Mouse (Mus musculus) liver, postnatal 0 days (tissue): ENCODE results near the gene Tbc1d8. TPM values are rescaled to one million over a fixed set of nuclear protein-coding genes. Genes with fewer than 3 reads are reported as not detected.
A peak's percentile ranks its signal among the peaks of the same experiment; 100 is the strongest.

Experiments
- ATAC-seq: fragments of 200-750 bp; cut with Nextera tagmentation; 2 replicates; pipeline ENCODE4 v1.8.0; 2017; ENCODE audit warnings: mild to moderate bottlenecking, moderate library complexity
- DNase-seq: peaks from one replicate; pipeline ENCODE4 v3.0.0-alpha.2; 2016
- H3K27ac ChIP-seq: fragments of 300-500 bp; sonication (generic); 2 replicates; pipeline ENCODE4 v1.5.1; 2014; ENCODE audit warnings: antibody characterized with exemption, moderate library complexity, mild to moderate bottlenecking, low read depth
- H3K27me3 ChIP-seq: fragments of 300-500 bp; sonication (generic); 2 replicates; pipeline ENCODE4 v1.6.1; 2014; ENCODE audit warnings: low read length, control low read depth, mixed read lengths; ENCODE audit not compliant: insufficient read depth
- H3K36me3 ChIP-seq: fragments of 300-500 bp; sonication (generic); replicated peaks from 2 replicates; pipeline ENCODE4 v1.6.1; 2014; ENCODE audit warnings: mild to moderate bottlenecking, control low read depth, low read length, moderate library complexity, mixed read lengths; ENCODE audit not compliant: insufficient read depth
- H3K4me1 ChIP-seq: fragments of 300-500 bp; sonication (generic); 2 replicates; pipeline ENCODE4 v1.6.1; 2014; ENCODE audit warnings: antibody characterized with exemption, mild to moderate bottlenecking, control low read depth; ENCODE audit not compliant: insufficient read depth
- H3K4me2 ChIP-seq: fragments of 300-500 bp; sonication (generic); 2 replicates; pipeline ENCODE4 v1.6.1; 2014; ENCODE audit warnings: low read depth, mild to moderate bottlenecking, low read length, moderate library complexity, mixed read lengths
- H3K4me3 ChIP-seq: fragments of 300-500 bp; sonication (generic); 2 replicates; pipeline ENCODE4 v1.5.1; 2014; ENCODE audit warnings: low read depth, low read length
- H3K9ac ChIP-seq: fragments of 300-500 bp; sonication (generic); replicated peaks from 2 replicates; pipeline ENCODE4 v1.6.1; 2014; ENCODE audit warnings: mild to moderate bottlenecking, moderate library complexity
- H3K9me3 ChIP-seq: fragments of 300-500 bp; sonication (generic); 2 replicates; pipeline ENCODE4 v1.6.1; 2016; ENCODE audit warnings: mild to moderate bottlenecking, control low read depth, low read length, mixed read lengths
- CTCF ChIP-seq: sonication (generic); IDR thresholded peaks from 2 replicates; pipeline ENCODE4 v1.5.1; 2016; ENCODE audit warnings: antibody characterized with exemption, low read depth
- EP300 ChIP-seq: IDR thresholded peaks from 2 replicates; pipeline ENCODE4 v1.6.1; 2016; ENCODE audit warnings: antibody characterized with exemption, low read depth, mild to moderate bottlenecking
- WGBS: fragments of 180-500 bp; shearing (Covaris S2); extraction: QIAGEN DNeasy Blood & Tissue Kit; methylation state at CpG from one replicate; pipeline ENCODE4 v1.1.7; 2014; ENCODE audit not compliant: insufficient replicate concordance; 5-methylcytosine and 5-hydroxymethylcytosine counted together
- polyA plus RNA-seq: library from polyadenylated mRNA; unstranded; fragments of >200 nt; fragmentation: Nextera tagmentation; extraction: Ambion mirVana; gene quantifications from 2 replicates; pipeline ENCODE4 v1.2.1, GENCODE M21; 2015

The Tbc1d8 gene
- polyA plus RNA-seq, 1 experiment from 2014 or later, result 8.8 TPM

DNA sequence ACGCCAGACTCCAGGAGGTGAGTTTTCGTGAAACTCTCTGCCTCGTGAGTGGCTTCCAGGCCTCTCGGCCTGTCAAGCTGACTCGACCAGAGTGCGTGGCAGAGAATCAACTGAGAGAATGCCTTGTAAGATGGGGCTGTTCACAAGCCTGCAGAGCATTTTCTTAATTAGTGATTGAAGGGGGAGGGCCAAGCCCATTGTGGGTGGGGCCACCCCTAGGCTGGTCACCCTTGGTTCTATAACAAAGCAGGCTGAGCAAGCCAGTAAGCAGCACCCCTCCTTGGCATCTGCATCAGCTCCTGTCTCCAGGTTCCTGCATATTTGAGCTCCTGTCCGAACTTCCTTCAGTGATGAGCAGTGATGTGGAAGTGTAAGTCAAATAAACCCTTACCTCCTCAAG is 42.8 kb upstream of the Tbc1d8 start:
- ATAC-seq (no peak), DNase-seq (no peak)
- Histone ChIP-seq H3K4me2 (no peak overlapping the region), H3K36me3 (no peaks in the 10 kb centered on the region), H3K27me3 (no peaks in the 10 kb centered on the region), H3K4me3 (no peak overlapping the region), H3K27ac (no peak overlapping the region), H3K4me1 (0 out of 2 replicates have a peak, but pooled peaks cover under 1% of the 10 kb centered on the region), H3K9ac (no peak overlapping the region), H3K9me3 (0 out of 2 replicates have a peak, but pooled peaks cover 3% of the 10 kb centered on the region)
- TF ChIP-seq EP300, result no peak
- no peak for TF ChIP-seq CTCF
- WGBS, result 86% methylated on average over 7 of the region's 7 CpGs

DNA sequence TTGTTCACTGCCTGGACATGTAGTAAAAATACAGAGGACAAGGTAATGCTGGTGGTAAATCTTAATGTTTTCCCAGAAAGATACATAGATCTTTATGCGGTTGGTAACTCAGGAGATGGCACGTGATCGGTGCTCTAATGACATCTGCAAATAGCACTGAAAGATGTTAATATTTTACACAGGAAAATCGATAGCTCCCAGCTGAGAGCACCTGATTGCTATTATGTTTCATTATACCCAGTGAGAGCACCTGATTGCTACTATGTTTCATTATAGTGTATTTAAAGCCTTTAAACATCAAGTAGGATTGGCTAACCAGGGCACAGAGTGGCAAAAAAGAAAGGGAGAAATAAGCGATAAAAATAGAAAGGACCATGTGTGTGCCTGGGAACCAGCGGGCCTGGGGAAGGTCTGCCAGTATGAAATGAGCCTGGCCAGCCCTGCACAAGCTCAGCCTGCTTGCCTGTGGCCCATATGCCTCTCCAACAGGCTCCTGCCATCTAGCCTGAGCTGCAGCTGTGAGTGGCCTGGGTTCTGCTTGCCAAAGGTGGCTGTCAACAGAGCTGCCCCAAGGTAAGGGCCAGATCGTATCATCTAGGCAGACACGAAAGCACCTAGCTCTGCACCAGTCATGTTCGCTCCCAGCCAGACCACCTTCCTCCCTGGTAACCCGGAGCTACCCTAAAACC is 36.9 kb upstream of the Tbc1d8 start:
- 78% methylated on average over 10 of the region's 10 CpGs for WGBS
- Histone ChIP-seq H3K9me3 (0 out of 2 replicates have a peak, but pooled peaks cover 3% of the 10 kb centered on the region), H3K27ac (0 out of 2 replicates have a peak overlapping the region, but pooled peaks have one; percentile 14), H3K4me3 (no peak overlapping the region), H3K27me3 (no peaks in the 10 kb centered on the region), H3K36me3 (no peaks in the 10 kb centered on the region), H3K9ac (no peak overlapping the region), H3K4me1 (0 out of 2 replicates have a peak, but pooled peaks cover 3% of the 10 kb centered on the region), H3K4me2 (no peak overlapping the region)
- ATAC-seq (peak; percentile 88), DNase-seq (no peak)
- TF ChIP-seq CTCF (no peak), EP300 (no peak)

DNA sequence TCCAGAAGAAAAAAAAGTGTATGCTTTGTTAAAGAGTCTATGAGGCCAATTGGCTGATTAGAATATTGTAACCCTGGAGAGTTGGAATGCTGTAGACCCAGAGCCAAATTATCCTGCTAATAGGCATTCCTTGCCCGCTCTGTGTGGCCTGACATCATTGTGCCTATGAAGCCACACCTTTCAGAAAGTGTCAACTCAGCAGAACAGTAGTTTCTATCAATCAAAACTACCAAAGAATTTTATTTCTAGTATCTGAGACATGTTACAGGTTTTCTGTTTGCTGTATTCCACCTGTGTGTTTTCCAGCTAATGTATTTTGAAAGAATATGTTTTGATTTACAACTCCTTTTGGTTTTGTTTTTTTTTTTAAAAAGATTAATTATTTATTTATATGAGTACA is 33.6 kb upstream of the Tbc1d8 start:
- H3K36me3 ChIP-seq, result no peaks in the 10 kb centered on the region
- no peaks in the 10 kb centered on the region for H3K9me3 ChIP-seq
- no peak overlapping the region for H3K27ac ChIP-seq
- ATAC-seq (no peak), DNase-seq (no peak)
- no peak for TF ChIP-seq CTCF
- TF ChIP-seq EP300, result no peak
- no peaks in the 10 kb centered on the region for H3K27me3 ChIP-seq
- no peak overlapping the region for H3K4me2 ChIP-seq
- 70% methylated on average over 1 of the region's 1 CpGs for WGBS
- no peak overlapping the region for H3K9ac ChIP-seq
- no peak overlapping the region for H3K4me3 ChIP-seq
- H3K4me1 ChIP-seq, result 0 out of 2 replicates have a peak, but pooled peaks cover 3% of the 10 kb centered on the region

DNA sequence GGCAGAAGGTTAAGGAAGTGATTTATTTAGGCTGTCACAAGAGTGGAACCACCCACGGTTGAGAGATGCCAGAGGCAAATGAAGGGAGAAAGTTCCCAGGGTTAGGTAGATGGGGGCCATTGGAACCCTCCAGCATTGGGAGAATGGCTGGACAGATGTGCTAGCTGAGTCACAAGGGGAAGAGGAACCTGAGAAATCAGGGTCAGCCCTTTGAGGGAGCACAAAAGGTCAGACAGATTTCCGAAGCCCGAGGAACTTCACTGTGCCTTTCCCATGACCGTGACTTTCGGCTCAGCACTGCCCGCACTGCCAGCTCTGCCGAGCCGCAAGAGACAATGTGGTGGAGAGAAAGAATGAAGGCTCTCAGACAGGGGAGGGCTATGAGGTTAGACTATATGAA is 33.2 kb upstream of the Tbc1d8 start:
- H3K9me3 ChIP-seq, result no peaks in the 10 kb centered on the region
- H3K4me1 ChIP-seq, result 0 out of 2 replicates have a peak, but pooled peaks cover 3% of the 10 kb centered on the region
- WGBS, result 76% methylated on average over 8 of the region's 8 CpGs
- no peak for DNase-seq
- no peak overlapping the region for H3K27ac ChIP-seq
- H3K36me3 ChIP-seq, result no peaks in the 10 kb centered on the region
- TF ChIP-seq CTCF (no peak), EP300 (no peak)
- H3K9ac ChIP-seq, result no peak overlapping the region
- no peak overlapping the region for H3K4me2 ChIP-seq
- H3K27me3 ChIP-seq, result no peaks in the 10 kb centered on the region
- no peak for ATAC-seq
- no peak overlapping the region for H3K4me3 ChIP-seq

DNA sequence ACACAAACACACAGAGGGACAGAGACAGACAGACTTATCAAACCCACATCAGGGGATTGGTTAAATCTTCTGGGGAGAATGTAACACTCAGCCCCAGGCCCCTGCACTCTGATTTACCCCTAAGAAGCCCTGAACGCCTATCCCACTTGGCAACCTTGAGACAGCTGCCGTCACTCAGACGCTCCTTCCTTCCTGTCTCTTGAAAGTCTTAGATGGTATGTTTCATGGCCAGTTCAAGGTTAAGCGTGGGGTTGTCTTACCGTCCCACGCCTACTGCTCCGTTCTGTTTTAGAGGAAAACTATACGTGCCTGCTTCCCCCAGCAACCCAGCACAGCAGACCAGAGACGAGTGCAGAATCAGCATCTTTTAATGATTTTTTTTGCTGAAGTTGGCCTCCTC is 27.0 kb upstream of the Tbc1d8 start:
- Histone ChIP-seq H3K4me1 (no peaks in the 10 kb centered on the region), H3K36me3 (no peaks in the 10 kb centered on the region), H3K4me3 (no peak overlapping the region), H3K4me2 (no peak overlapping the region), H3K9me3 (no peaks in the 10 kb centered on the region), H3K27ac (no peak overlapping the region), H3K9ac (no peak overlapping the region), H3K27me3 (no peaks in the 10 kb centered on the region)
- TF ChIP-seq CTCF, result no peak
- TF ChIP-seq EP300, result no peak
- 57% methylated on average over 9 of the region's 9 CpGs for WGBS
- ATAC-seq (no peak), DNase-seq (no peak)

DNA sequence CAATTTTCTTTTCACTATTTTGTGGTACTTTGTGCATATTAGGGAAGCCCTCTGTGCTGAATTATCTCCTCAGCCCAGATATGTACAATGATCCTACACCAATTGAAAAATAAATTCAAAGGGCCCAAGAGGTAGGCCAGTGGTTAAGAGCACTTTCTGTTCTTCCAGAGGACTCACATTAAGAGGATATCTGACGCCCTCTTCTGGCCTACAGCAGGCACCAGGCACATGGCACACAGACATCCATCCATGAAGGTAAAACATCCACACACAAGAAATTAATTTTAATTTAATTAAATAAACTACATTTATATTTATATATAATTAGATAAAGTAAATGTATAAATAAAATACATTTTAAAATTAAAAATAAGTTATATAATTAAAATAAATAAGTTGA is 25.7 kb upstream of the Tbc1d8 start:
- H3K9me3 ChIP-seq, result no peaks in the 10 kb centered on the region
- H3K4me3 ChIP-seq, result no peak overlapping the region
- no peaks in the 10 kb centered on the region for H3K27me3 ChIP-seq
- H3K36me3 ChIP-seq, result no peaks in the 10 kb centered on the region
- TF ChIP-seq EP300, result no peak
- TF ChIP-seq CTCF, result peak; percentile 69
- H3K4me1 ChIP-seq, result no peaks in the 10 kb centered on the region
- H3K27ac ChIP-seq, result no peak overlapping the region
- no peak overlapping the region for H3K9ac ChIP-seq
- ATAC-seq, result peak; percentile 49; the same call in 1 of the 2 replicates
- DNase-seq, result peak; percentile 27
- WGBS, result 10% methylated on average over 1 of the region's 1 CpGs
- H3K4me2 ChIP-seq, result no peak overlapping the region
